13 mouse cellular contexts compared by ENCODE assay signal in genomic region chr6:72743624-72744041, GRCm38 (mm10). TPM values are rescaled to one million over a fixed set of nuclear protein-coding genes. Genes with fewer than 3 reads are reported as not detected.
A peak's percentile ranks its signal among the peaks of the same experiment; 100 is the strongest.
DNase-seq lines count a peak whose midpoint lies in the region; ATAC-seq lines count a peak whose summit lies in the region.
"Had no signal": no experiment of that assay in that cellular context is flagged by ENCODE, and none has a peak within 500 bp of the region (broad histone marks: within the 10 kb centered on the region; RNA-seq: fewer than 3 reads in every experiment).

No protein-coding gene starts in this region.

- H3K4me3 ChIP-seq in kidney, embryonic 15.5 days (replicated peaks), result no peak overlapping the region
- no peak overlapping the region for H3K4me3 ChIP-seq in limb, embryonic 15.5 days
- H3K4me3 ChIP-seq: hindbrain, embryonic 12.5 days had no signal

- WGBS in kidney, embryonic 15.5 days, result 36% methylated on average over 3 of the region's 3 CpGs
- WGBS in limb, embryonic 15.5 days, result 31% methylated on average over 3 of the region's 3 CpGs

- DNase-seq in kidney, postnatal 14 days, result no peak
- DNase-seq in 3134 (ENCODE audit: extremely low read depth, insufficient read length, low spot score) (peak; percentile 40), NIH3T3 (ENCODE audit: low read depth) (peak; percentile 72)
- no peak for DNase-seq in gastrocnemius, adult 18-20 months (ENCODE audit: low spot score)
- no peak for DNase-seq in urinary bladder, adult 18-20 months (ENCODE audit: low spot score in 2 of 2)
- DNase-seq: cerebellum, adult 8-10 months; left cerebral cortex, postnatal 4 days; right cerebral cortex, adult 18-20 months had no signal

- no peak overlapping the region; the same call in 1 of the 2 replicates for H3K4me2 ChIP-seq in kidney, embryonic 15.5 days
- H3K4me2 ChIP-seq in limb, embryonic 15.5 days, result no peak overlapping the region
- H3K4me2 ChIP-seq: hindbrain, embryonic 12.5 days had no signal

- peaks cover 85% of the 10 kb centered on the region for H3K4me1 ChIP-seq in kidney, embryonic 15.5 days
- H3K4me1 ChIP-seq in limb, embryonic 15.5 days, result peaks cover 69% of the 10 kb centered on the region

- no peaks in the 10 kb centered on the region for H3K9me3 ChIP-seq in kidney, embryonic 15.5 days (replicated peaks)
- H3K9me3 ChIP-seq in limb, embryonic 15.5 days, result no peaks in the 10 kb centered on the region
- H3K9me3 ChIP-seq: hindbrain, embryonic 12.5 days had no signal

- no peak for ATAC-seq in kidney, embryonic 15.5 days (replicated peaks; ENCODE audit: low FRiP score)
- ATAC-seq in limb, embryonic 15.5 days (ENCODE audit: insufficient number of reproducible peaks, low FRiP score, low TSS enrichment, low read depth), result 0 out of 2 replicates have a peak, but pooled peaks have one; percentile 15
- ATAC-seq: intestine, postnatal 0 days had no signal

- peak overlapping the region; percentile 71 for H3K27ac ChIP-seq in kidney, embryonic 15.5 days
- peak overlapping the region; percentile 76 for H3K27ac ChIP-seq in limb, embryonic 15.5 days
- H3K27ac ChIP-seq: hindbrain, embryonic 12.5 days had no signal

- no peaks in the 10 kb centered on the region for H3K27me3 ChIP-seq in kidney, embryonic 15.5 days
- H3K27me3 ChIP-seq in limb, embryonic 15.5 days, result no peaks in the 10 kb centered on the region
- H3K27me3 ChIP-seq: hindbrain, embryonic 12.5 days had no signal

- H3K9ac ChIP-seq in kidney, embryonic 15.5 days, result no peak overlapping the region
- no peak overlapping the region for H3K9ac ChIP-seq in limb, embryonic 15.5 days
- H3K9ac ChIP-seq: hindbrain, embryonic 12.5 days had no signal

- H3K36me3 ChIP-seq in kidney, embryonic 15.5 days, result no peaks in the 10 kb centered on the region
- 0 out of 2 replicates have a peak, but pooled peaks cover 7% of the 10 kb centered on the region for H3K36me3 ChIP-seq in limb, embryonic 15.5 days
- H3K36me3 ChIP-seq: hindbrain, embryonic 12.5 days had no signal

RNA-seq across cellular contexts. Expression of gene Tcf7l1, which starts 45.4 kb away (rescaled TPM):
- 35.2 and 38.2 TPM in 2 replicates for polyA plus RNA-seq in kidney, embryonic 15.5 days (2015; fragmentation: Nextera tagmentation; extraction: Ambion mirVana)
- polyA plus RNA-seq in limb, embryonic 15.5 days (2015; fragmentation: Nextera tagmentation; extraction: Ambion mirVana), result 34.8 and 39.0 TPM in 2 replicates
- 1 to 10 TPM; 4.3 to 5.3 TPM for total RNA-seq in gastrocnemius, adult 18-20 months (2021)
- total RNA-seq: monocyte, adult 5-6 weeks had no signal

Comparison
In these comparisons a context has a peak if more than half of its experiments do, and no peak if none do; other contexts are left out.
1. DNase-seq: peak in 3134 (single experiment) and NIH3T3 (single experiment); none in kidney, postnatal 14 days (single experiment), gastrocnemius, adult 18-20 months (single experiment) and urinary bladder, adult 18-20 months (0 of 2).